Mouse (Mus musculus): ENCODE data around the gene Acap2.

Acap2 gene

GRCm38 (mm10) chr16:31205187-31205586, 4.1 kb upstream of the Acap2 start:
- no peak for DNase-seq

GRCm38 (mm10) chr16:31204216-31204615, 3.2 kb upstream of the Acap2 start:
- DNase-seq: no peak

- DNase-seq: peak in 1 of 2 experiments; percentile 28
These were observed 659 bp upstream of the Acap2 start for GRCm38 (mm10) chr16:31201704-31202103.

GRCm38 (mm10) chr16:31199926-31200789, 887 bp downstream of the Acap2 start:
- peak; percentile 74 to 78 for DNase-seq

GRCm38 (mm10) chr16:31199591-31199925, 1.5 kb downstream of the Acap2 start:
- DNase-seq: peak; percentile 55 to 60

GRCm38 (mm10) chr16:31196971-31197370, 4.1 kb downstream of the Acap2 start:
- no peak for DNase-seq

- peak; percentile 21 to 31 for DNase-seq
These were observed 8.5 kb downstream of the Acap2 start for GRCm38 (mm10) chr16:31192526-31192925.

GRCm38 (mm10) chr16:31191818-31192217, 9.2 kb downstream of the Acap2 start:
- no peak for DNase-seq

GRCm38 (mm10) chr16:31190426-31190825, 10.6 kb downstream of the Acap2 start:
- DNase-seq: no peak

GRCm38 (mm10) chr16:31189291-31189690, 11.8 kb downstream of the Acap2 start:
- DNase-seq: no peak

- no peak for DNase-seq
These were observed 12.2 kb downstream of the Acap2 start for GRCm38 (mm10) chr16:31188799-31189198.

- DNase-seq: peak; percentile 26 to 32
These were observed 12.8 kb downstream of the Acap2 start for GRCm38 (mm10) chr16:31188270-31188669.

GRCm38 (mm10) chr16:31187192-31187591, 13.9 kb downstream of the Acap2 start:
- DNase-seq: no peak

GRCm38 (mm10) chr16:31185757-31186156, 15.3 kb downstream of the Acap2 start:
- no peak for DNase-seq

- no peak for DNase-seq
These were observed 16.3 kb downstream of the Acap2 start for GRCm38 (mm10) chr16:31184727-31185126.

GRCm38 (mm10) chr16:31182576-31182975, 18.5 kb downstream of the Acap2 start:
- DNase-seq: peak; percentile 41 to 68

- no peak for DNase-seq
These were observed 20.2 kb downstream of the Acap2 start for GRCm38 (mm10) chr16:31180843-31181242.

GRCm38 (mm10) chr16:31179384-31179783, 21.7 kb downstream of the Acap2 start:
- DNase-seq: no peak

GRCm38 (mm10) chr16:31174880-31175638, 26.0 kb downstream of the Acap2 start:
- no peak for DNase-seq

- no peak for DNase-seq
These were observed 28.8 kb downstream of the Acap2 start for GRCm38 (mm10) chr16:31172229-31172628.

- no peak for DNase-seq
These were observed 29.6 kb downstream of the Acap2 start for GRCm38 (mm10) chr16:31171418-31171817.

- DNase-seq: no peak
These were observed 30.7 kb downstream of the Acap2 start for GRCm38 (mm10) chr16:31170297-31170696.

- DNase-seq: no peak
These were observed 31.4 kb downstream of the Acap2 start for GRCm38 (mm10) chr16:31169596-31169995.

- DNase-seq: no peak
These were observed 33.1 kb downstream of the Acap2 start for GRCm38 (mm10) chr16:31167934-31168333.

All from cerebellum, postnatal 10 days (tissue).